Mouse (Mus musculus) heart, postnatal 0 days (tissue): ENCODE measurements at regions not wholly inside any gene's neighbourhood (a gene's known extent, or its start where the extent isn't known, plus 50 kb on each side); places are given as distances from the start of the nearest gene placed in this dataset.
A peak's percentile ranks its signal among the peaks of the same experiment; 100 is the strongest.

Source experiments
- ATAC-seq: fragments of 200-750 bp; cut with Nextera tagmentation; 2 replicates; pipeline ENCODE4 v1.8.0; 2017; ENCODE audit warnings: low read depth, moderate number of reproducible peaks, moderate library complexity; ENCODE audit not compliant: insufficient read depth
- DNase-seq: peaks from one replicate; pipeline ENCODE4 v3.0.0-alpha.2; 2016; ENCODE audit warnings: low spot score
- H3K27ac ChIP-seq: fragments of 300-500 bp; sonication (generic); 2 replicates; pipeline ENCODE4 v1.5.1; 2014; ENCODE audit warnings: low read depth, mild to moderate bottlenecking
- H3K27me3 ChIP-seq: fragments of 300-500 bp; sonication (generic); 2 replicates; pipeline ENCODE4 v1.6.1; 2014; ENCODE audit warnings: low read length, mixed read lengths; ENCODE audit not compliant: control insufficient read depth, insufficient read depth
- H3K36me3 ChIP-seq: fragments of 300-500 bp; sonication (generic); replicated peaks from 2 replicates; pipeline ENCODE4 v1.6.1; 2014; ENCODE audit warnings: low read length, mixed read lengths; ENCODE audit not compliant: control insufficient read depth, insufficient read depth
- H3K4me1 ChIP-seq: fragments of 300-500 bp; sonication (generic); 2 replicates; pipeline ENCODE4 v1.6.1; 2014; ENCODE audit warnings: antibody characterized with exemption; ENCODE audit not compliant: control insufficient read depth, insufficient read depth
- H3K4me2 ChIP-seq: fragments of 300-500 bp; sonication (generic); 2 replicates; pipeline ENCODE4 v1.6.1; 2014; ENCODE audit warnings: low read depth, mild to moderate bottlenecking, low read length, moderate library complexity
- H3K4me3 ChIP-seq: fragments of 300-500 bp; sonication (generic); 2 replicates; pipeline ENCODE4 v1.5.1; 2014; ENCODE audit warnings: low read depth, low read length
- H3K9ac ChIP-seq: fragments of 300-500 bp; sonication (generic); replicated peaks from 2 replicates; pipeline ENCODE4 v1.6.1; 2014; ENCODE audit warnings: low read depth, low read length, mixed read lengths
- H3K9me3 ChIP-seq: fragments of 300-500 bp; sonication (generic); replicated peaks from 2 replicates; pipeline ENCODE4 v1.6.1; 2016; ENCODE audit warnings: low read length; ENCODE audit not compliant: control insufficient read depth
- CTCF ChIP-seq: IDR thresholded peaks from 2 replicates; pipeline ENCODE4 v1.5.1; 2016; ENCODE audit warnings: antibody characterized with exemption, control low read depth, low read depth
- EP300 ChIP-seq: IDR thresholded peaks from 2 replicates; pipeline ENCODE4 v1.6.1; 2016; ENCODE audit warnings: antibody characterized with exemption, low read depth
- WGBS: fragments of 180-500 bp; shearing (Covaris S2); extraction: QIAGEN DNeasy Blood & Tissue Kit; methylation state at CpG from one replicate; pipeline ENCODE4 v1.1.7; 2014; 5-methylcytosine and 5-hydroxymethylcytosine counted together

GRCm38 (mm10) chr6:31189060-31189459 lies 209.5 kb upstream of the Mkln1 start:
- 55% methylated on average over 7 of the region's 7 CpGs for WGBS
- ATAC-seq, result peak; percentile 61; the same call in 1 of the 2 replicates
- H3K9me3 ChIP-seq, result no peaks in the 10 kb centered on the region
- H3K27ac ChIP-seq, result no peak overlapping the region
- H3K9ac ChIP-seq, result no peak overlapping the region
- H3K4me3 ChIP-seq, result no peak overlapping the region
- no peak overlapping the region for H3K4me2 ChIP-seq
- H3K4me1 ChIP-seq, result peaks cover 5% of the 10 kb centered on the region
- TF ChIP-seq CTCF (peak; percentile 67), EP300 (no peak)
- no peaks in the 10 kb centered on the region for H3K36me3 ChIP-seq
- H3K27me3 ChIP-seq, result no peaks in the 10 kb centered on the region
- DNase-seq, result no peak

GRCm38 (mm10) chr6:31190070-31190469 lies 208.5 kb upstream of the Mkln1 start:
- peaks cover 5% of the 10 kb centered on the region for H3K4me1 ChIP-seq
- H3K27me3 ChIP-seq, result no peaks in the 10 kb centered on the region
- DNase-seq, result no peak
- H3K27ac ChIP-seq, result no peak overlapping the region
- WGBS, result 72% methylated on average over 5 of the region's 5 CpGs
- H3K9ac ChIP-seq, result no peak overlapping the region
- H3K9me3 ChIP-seq, result no peaks in the 10 kb centered on the region
- H3K4me2 ChIP-seq, result no peak overlapping the region
- no peak for ATAC-seq
- H3K4me3 ChIP-seq, result no peak overlapping the region
- TF ChIP-seq CTCF, result no peak
- no peaks in the 10 kb centered on the region for H3K36me3 ChIP-seq

- Histone ChIP-seq H3K36me3 (no peaks in the 10 kb centered on the region), H3K9me3 (no peaks in the 10 kb centered on the region), H3K4me2 (peak overlapping the region; percentile 42), H3K4me1 (peaks cover 5% of the 10 kb centered on the region), H3K27me3 (no peaks in the 10 kb centered on the region), H3K27ac (peak overlapping the region; percentile 5; the same call in 1 of the 2 replicates), H3K9ac (no peak overlapping the region), H3K4me3 (no peak overlapping the region)
- DNase-seq, result peak; percentile 75
- TF ChIP-seq CTCF, result peak; percentile 63
- TF ChIP-seq EP300, result no peak
- ATAC-seq, result peak; percentile 62; the same call in 1 of the 2 replicates
- WGBS, result 40% methylated on average over 5 of the region's 5 CpGs
Measured at GRCm38 (mm10) chr6:31190628-31191373, 207.7 kb upstream of the Mkln1 start.

- H3K27ac ChIP-seq, result 0 out of 2 replicates have a peak overlapping the region, but pooled peaks have one; percentile 5
- no peak overlapping the region for H3K4me3 ChIP-seq
- no peak for DNase-seq
- ATAC-seq, result no peak
- peaks cover 5% of the 10 kb centered on the region for H3K4me1 ChIP-seq
- 77% methylated on average over 14 of the region's 14 CpGs for WGBS
- H3K9ac ChIP-seq, result no peak overlapping the region
- H3K4me2 ChIP-seq, result no peak overlapping the region
- H3K27me3 ChIP-seq, result no peaks in the 10 kb centered on the region
- no peaks in the 10 kb centered on the region for H3K9me3 ChIP-seq
- no peaks in the 10 kb centered on the region for H3K36me3 ChIP-seq
- TF ChIP-seq EP300 (no peak), CTCF (no peak)
Measured at GRCm38 (mm10) chr6:31191577-31191976, 207.0 kb upstream of the Mkln1 start.

GRCm38 (mm10) chr6:31192197-31192596 lies 206.3 kb upstream of the Mkln1 start:
- no peaks in the 10 kb centered on the region for H3K9me3 ChIP-seq
- ATAC-seq (no peak), DNase-seq (no peak)
- no peak overlapping the region for H3K4me2 ChIP-seq
- WGBS, result 90% methylated on average over 4 of the region's 4 CpGs
- peaks cover 5% of the 10 kb centered on the region for H3K4me1 ChIP-seq
- no peak overlapping the region for H3K27ac ChIP-seq
- no peaks in the 10 kb centered on the region for H3K27me3 ChIP-seq
- no peak overlapping the region for H3K4me3 ChIP-seq
- no peak overlapping the region for H3K9ac ChIP-seq
- H3K36me3 ChIP-seq, result no peaks in the 10 kb centered on the region
- TF ChIP-seq CTCF (no peak), EP300 (no peak)

- TF ChIP-seq CTCF (no peak), EP300 (no peak)
- Histone ChIP-seq H3K9me3 (no peaks in the 10 kb centered on the region), H3K4me3 (no peak overlapping the region), H3K27ac (no peak overlapping the region), H3K27me3 (no peaks in the 10 kb centered on the region), H3K36me3 (no peaks in the 10 kb centered on the region), H3K4me2 (no peak overlapping the region), H3K4me1 (peaks cover 5% of the 10 kb centered on the region), H3K9ac (no peak overlapping the region)
- ATAC-seq (no peak), DNase-seq (no peak)
- WGBS, result 53% methylated on average over 5 of the region's 5 CpGs
Measured at GRCm38 (mm10) chr6:31193202-31193601, 205.3 kb upstream of the Mkln1 start.
